Mouse (Mus musculus) liver, embryonic 14.5 days (tissue): ENCODE measurements at regions not wholly inside any gene's neighbourhood (a gene's known extent, or its start where the extent isn't known, plus 50 kb on each side); places are given as distances from the start of the nearest gene placed in this dataset.

Experiments
- ATAC-seq: fragments of 200-750 bp; cut with Nextera tagmentation; 2 replicates; pipeline ENCODE4 v1.8.0; 2017; ENCODE audit warnings: moderate number of reproducible peaks, mild to moderate bottlenecking, moderate library complexity; ENCODE audit not compliant: insufficient read depth
- DNase-seq, 3 experiments: peaks; one replicate each; pipeline ENCODE4 v3.0.0-alpha.2; 2012 to 2013; ENCODE audit warnings: low read depth in 3 of 3, low spot score in 3 of 3
- H3K27ac ChIP-seq: fragments of 300-500 bp; sonication (generic); 2 replicates; pipeline ENCODE4 v1.5.1; 2014; ENCODE audit warnings: moderate library complexity, mild to moderate bottlenecking, control low read depth, inconsistent platforms
- H3K27me3 ChIP-seq: fragments of 300-500 bp; sonication (generic); 2 replicates; pipeline ENCODE4 v1.6.1; 2014; ENCODE audit warnings: mild to moderate bottlenecking, low read length, moderate library complexity; ENCODE audit not compliant: control insufficient read depth, insufficient read depth
- H3K36me3 ChIP-seq: fragments of 300-500 bp; sonication (generic); replicated peaks from 2 replicates; pipeline ENCODE4 v1.6.1; 2014; ENCODE audit warnings: low read depth; ENCODE audit not compliant: control insufficient read depth, insufficient read depth
- H3K4me1 ChIP-seq, 2 experiments: fragments of 200-500 bp in 1 of 2; fragments of 300-500 bp in 1 of 2; sonication (generic) in 1 of 2; replicated peaks; 2 replicates each; pipeline ENCODE4 v1.6.1; 2012 to 2014; ENCODE audit warnings: antibody characterized with exemption in 1 of 2, inconsistent platforms in 1 of 2, low read length in 1 of 2; ENCODE audit not compliant: control insufficient read depth in 2 of 2, insufficient read depth in 2 of 2
- H3K4me2 ChIP-seq: fragments of 300-500 bp; sonication (generic); 2 replicates; pipeline ENCODE4 v1.6.1; 2014; ENCODE audit warnings: low read depth, mild to moderate bottlenecking, control low read depth, moderate library complexity
- H3K4me3 ChIP-seq, 2 experiments: fragments of 200-500 bp in 1 of 2; fragments of 300-500 bp in 1 of 2; sonication (generic) in 1 of 2; 2 replicates each; pipeline ENCODE4 v1.5.1; 2012 to 2014; ENCODE audit warnings: low read depth in 2 of 2, low read length in 2 of 2, mild to moderate bottlenecking in 2 of 2, control low read depth in 1 of 2, inconsistent platforms in 1 of 2, moderate library complexity in 1 of 2; ENCODE audit not compliant: insufficient read depth in 1 of 2
- H3K9ac ChIP-seq: fragments of 300-500 bp; sonication (generic); replicated peaks from 2 replicates; pipeline ENCODE4 v1.6.1; 2014; ENCODE audit warnings: mild to moderate bottlenecking, control low read depth, moderate library complexity
- H3K9me3 ChIP-seq: fragments of 300-500 bp; sonication (generic); 2 replicates; pipeline ENCODE4 v1.6.1; 2016; ENCODE audit warnings: low read length, mixed read lengths; ENCODE audit not compliant: control insufficient read depth
- CTCF ChIP-seq: IDR thresholded peaks from 2 replicates; pipeline ENCODE4 v1.5.1; 2016; ENCODE audit warnings: antibody characterized with exemption, low read depth, control low read depth
- EP300 ChIP-seq: IDR thresholded peaks from 2 replicates; pipeline ENCODE4 v1.6.1; 2016; ENCODE audit warnings: antibody characterized with exemption, low read depth
- WGBS: fragments of 180-500 bp; shearing (Covaris S2); extraction: QIAGEN DNeasy Blood & Tissue Kit; methylation state at CpG from one replicate; pipeline ENCODE4 v1.1.7; 2014; ENCODE audit not compliant: insufficient replicate concordance; 5-methylcytosine and 5-hydroxymethylcytosine counted together

GRCm38 (mm10) chr2:51278824-51279223 is 129.9 kb upstream of the Rnd3 start:
- no peak overlapping the region for H3K4me2 ChIP-seq
- 50% methylated on average over 1 of the region's 1 CpGs for WGBS
- H3K36me3 ChIP-seq: no peaks in the 10 kb centered on the region
- no peak for ATAC-seq
- no peaks in the 10 kb centered on the region for H3K9me3 ChIP-seq
- no peaks in the 10 kb centered on the region for H3K4me1 ChIP-seq
- no peak for DNase-seq
- H3K27ac ChIP-seq: no peak overlapping the region
- no peak overlapping the region for H3K4me3 ChIP-seq
- H3K9ac ChIP-seq: no peak overlapping the region
- no peaks in the 10 kb centered on the region for H3K27me3 ChIP-seq
- TF ChIP-seq CTCF: no peak
- no peak for TF ChIP-seq EP300

- Histone ChIP-seq H3K4me3 (no peak overlapping the region), H3K36me3 (no peaks in the 10 kb centered on the region), H3K4me1 (no peaks in the 10 kb centered on the region), H3K4me2 (no peak overlapping the region), H3K9ac (no peak overlapping the region), H3K27me3 (no peaks in the 10 kb centered on the region), H3K9me3 (no peaks in the 10 kb centered on the region), H3K27ac (no peak overlapping the region)
- 58% methylated on average over 4 of the region's 4 CpGs for WGBS
- DNase-seq (no peak), ATAC-seq (no peak)
- TF ChIP-seq CTCF (no peak), EP300 (no peak)
Observed at GRCm38 (mm10) chr2:51278356-51278755, 129.4 kb upstream of the Rnd3 start.

- Histone ChIP-seq H3K4me3 (no peak overlapping the region), H3K27ac (no peak overlapping the region), H3K4me2 (no peak overlapping the region), H3K9me3 (no peaks in the 10 kb centered on the region), H3K27me3 (no peaks in the 10 kb centered on the region), H3K36me3 (no peaks in the 10 kb centered on the region), H3K9ac (no peak overlapping the region), H3K4me1 (no peaks in the 10 kb centered on the region)
- TF ChIP-seq EP300 (no peak), CTCF (no peak)
- WGBS: 49% methylated on average over 2 of the region's 2 CpGs
- ATAC-seq: no peak
- no peak for DNase-seq
Observed at GRCm38 (mm10) chr2:51276591-51276990, 127.7 kb upstream of the Rnd3 start.

- Histone ChIP-seq H3K4me2 (no peak overlapping the region), H3K27me3 (no peaks in the 10 kb centered on the region), H3K4me1 (no peaks in the 10 kb centered on the region), H3K36me3 (no peaks in the 10 kb centered on the region), H3K4me3 (no peak overlapping the region), H3K27ac (no peak overlapping the region), H3K9me3 (no peaks in the 10 kb centered on the region), H3K9ac (no peak overlapping the region)
- DNase-seq: no peak
- TF ChIP-seq CTCF (no peak), EP300 (no peak)
- WGBS: 75% methylated on average over 5 of the region's 5 CpGs
- no peak for ATAC-seq
Observed at GRCm38 (mm10) chr2:51273300-51273699, 124.4 kb upstream of the Rnd3 start.

GRCm38 (mm10) chr2:51268532-51268931 is 119.6 kb upstream of the Rnd3 start:
- no peaks in the 10 kb centered on the region for H3K27me3 ChIP-seq
- no peak overlapping the region for H3K9ac ChIP-seq
- H3K4me2 ChIP-seq: no peak overlapping the region
- no peaks in the 10 kb centered on the region for H3K36me3 ChIP-seq
- DNase-seq (no peak), ATAC-seq (no peak)
- no peak overlapping the region for H3K4me3 ChIP-seq
- H3K9me3 ChIP-seq: no peaks in the 10 kb centered on the region
- H3K4me1 ChIP-seq: no peaks in the 10 kb centered on the region
- WGBS: 39% methylated on average over 2 of the region's 2 CpGs
- no peak overlapping the region for H3K27ac ChIP-seq
- TF ChIP-seq EP300 (no peak), CTCF (0 out of 2 replicates have a peak, but pooled peaks have one; percentile 7)
